Mouse (Mus musculus) gastrocnemius, postnatal 25 days (tissue): ENCODE results near the gene Dph3. TPM values are rescaled to one million over a fixed set of nuclear protein-coding genes. Genes with fewer than 3 reads are reported as not detected.

Experiments
- total RNA-seq, 2 experiments: library from RNA; stranded (reverse); gene quantifications; 1 replicate in 1 of 2; 2 replicates in 1 of 2; pipeline ENCODE4 v1.2.3; 2021

Dph3 gene
- total RNA-seq, 2 experiments from 2014 or later: 107 to 108 TPM

Other genes with a start within 250 kb of the Dph3 start
- 1 to 10 TPM; 3.2 to 6.9 TPM for gene Galnt15, start 56.7 kb downstream of the Dph3 start, total RNA-seq
- 10 to 100 TPM; 21.9 to 22.9 TPM for gene Oxnad1, start 355 bp downstream of the Dph3 start, total RNA-seq
- gene Msmb, start 56.3 kb upstream of the Dph3 start, total RNA-seq: not detected
- 10 to 100 TPM; 59.2 to 65.4 TPM for gene Ncoa4, start 74.1 kb upstream of the Dph3 start, total RNA-seq
- 100 to 1,000 TPM; 173 to 190 TPM for gene Timm23, start 116.2 kb upstream of the Dph3 start, total RNA-seq
- 10 to 100 TPM; 16.6 to 20.8 TPM for gene Parg, start 116.2 kb upstream of the Dph3 start, total RNA-seq
- gene Ogdhl, start 236.3 kb upstream of the Dph3 start, total RNA-seq: under 1 TPM; 0.51 to 0.87 TPM